Mouse (Mus musculus) activated CD4-positive, CD25-positive, alpha-beta regulatory T cell, adult 4 months (primary cell): ENCODE data around the gene Ssr1. TPM values are rescaled to one million over a fixed set of nuclear protein-coding genes. Genes with fewer than 3 reads are reported as not detected.

Experiments
- polyA plus RNA-seq, 2 experiments: library from polyadenylated mRNA; unstranded; fragments of 100-300 nt; shearing (Covaris generic); gene quantifications; one replicate each; pipeline ENCODE4 v1.2.1; 2017

Ssr1 gene
- polyA plus RNA-seq, 2 experiments from 2014 or later: 109 to 123 TPM

Other genes starting within 250 kb of the Ssr1 start
- 1 to 10 TPM; 3.0 to 4.9 TPM for gene Rreb1, start 215.8 kb downstream of the Ssr1 start, polyA plus RNA-seq
- gene Riok1, start 42.8 kb upstream of the Ssr1 start, polyA plus RNA-seq: 100 to 1,000 TPM in 1 of 2 experiments, 10 to 100 TPM in 1; 82.1 to 103 TPM
- 1 to 10 TPM; 1.5 to 2.4 TPM for gene Cage1, start 42.9 kb upstream of the Ssr1 start, polyA plus RNA-seq
- gene Dsp, start 157.1 kb upstream of the Ssr1 start, polyA plus RNA-seq: under 1 TPM; 0.15 to 0.28 TPM
- 10 to 100 TPM; 45.9 to 58.9 TPM for gene Snrnp48, start 210.7 kb upstream of the Ssr1 start, polyA plus RNA-seq